Mouse (Mus musculus): ENCODE results near the gene Zfp568.
"Not testable (repeated sequence)": the region's sequence is repeated elsewhere in the genome, so short reads cannot be mapped to it uniquely, and the experiment has no call there.

The Zfp568 gene

GRCm38 (mm10) chr7:29983690-29984380, at the start of gene Zfp568:
Gene Zfp568 (plus strand): TSS chr7:29983955.
- DNase-seq (ENCODE audit: low spot score) = peak; percentile 86

- no peak for DNase-seq (ENCODE audit: low spot score)
Measured at GRCm38 (mm10) chr7:29938856-29939255, 44.9 kb upstream of the Zfp568 start.

GRCm38 (mm10) chr7:29941027-29941426, 42.7 kb upstream of the Zfp568 start:
- DNase-seq (ENCODE audit: low spot score) = no peak

- DNase-seq (ENCODE audit: low spot score) = no peak
Measured at GRCm38 (mm10) chr7:29942740-29943139, 41.0 kb upstream of the Zfp568 start.

GRCm38 (mm10) chr7:29943720-29944119, 40.0 kb upstream of the Zfp568 start:
- no peak for DNase-seq (ENCODE audit: low spot score)

- DNase-seq (ENCODE audit: low spot score) = no peak
Measured at GRCm38 (mm10) chr7:29944201-29944600, 39.6 kb upstream of the Zfp568 start.

GRCm38 (mm10) chr7:29953086-29953485, 30.7 kb upstream of the Zfp568 start:
- DNase-seq (ENCODE audit: low spot score) = peak; percentile 2

GRCm38 (mm10) chr7:29953513-29954401, 30.0 kb upstream of the Zfp568 start, which contains the start of gene Zfp74:
Gene Zfp74 (minus strand): TSS chr7:29954089.
- peak; percentile 77 for DNase-seq (ENCODE audit: low spot score)

GRCm38 (mm10) chr7:29954731-29955130, 29.0 kb upstream of the Zfp568 start:
- DNase-seq (ENCODE audit: low spot score) = peak; percentile 54

GRCm38 (mm10) chr7:29956257-29956656, 27.5 kb upstream of the Zfp568 start:
- no peak for DNase-seq (ENCODE audit: low spot score)

GRCm38 (mm10) chr7:29958125-29958724, 25.5 kb upstream of the Zfp568 start:
- DNase-seq (ENCODE audit: low spot score) = no peak

GRCm38 (mm10) chr7:29959004-29959403, 24.8 kb upstream of the Zfp568 start:
- DNase-seq (ENCODE audit: low spot score) = no peak

GRCm38 (mm10) chr7:29965115-29965810, 18.5 kb upstream of the Zfp568 start:
- not testable (repeated sequence) for DNase-seq (ENCODE audit: low spot score)

- no peak for DNase-seq (ENCODE audit: low spot score)
Measured at GRCm38 (mm10) chr7:29970686-29971085, 13.1 kb upstream of the Zfp568 start.

GRCm38 (mm10) chr7:29980761-29981160, 3.0 kb upstream of the Zfp568 start:
- no peak for DNase-seq (ENCODE audit: low spot score)

- no peak for DNase-seq (ENCODE audit: low spot score)
Measured at GRCm38 (mm10) chr7:29981455-29981854, 2.3 kb upstream of the Zfp568 start.

GRCm38 (mm10) chr7:29981860-29982259, 1.9 kb upstream of the Zfp568 start:
- DNase-seq (ENCODE audit: low spot score) = no peak

- no peak for DNase-seq (ENCODE audit: low spot score)
Measured at GRCm38 (mm10) chr7:29982341-29982740, 1.4 kb upstream of the Zfp568 start.

GRCm38 (mm10) chr7:29982931-29983330, 824 bp upstream of the Zfp568 start:
- no peak for DNase-seq (ENCODE audit: low spot score)

GRCm38 (mm10) chr7:29983340-29983689, 440 bp upstream of the Zfp568 start:
- DNase-seq (ENCODE audit: low spot score) = no peak

GRCm38 (mm10) chr7:29986101-29986500, 2.3 kb downstream of the Zfp568 start:
- no peak for DNase-seq (ENCODE audit: low spot score)

- no peak for DNase-seq (ENCODE audit: low spot score)
Measured at GRCm38 (mm10) chr7:29987551-29987950, 3.8 kb downstream of the Zfp568 start.

Data from adipocyte (in vitro differentiated cells).